Mouse (Mus musculus): ENCODE data around the gene Rbp2. TPM values are rescaled to one million over a fixed set of nuclear protein-coding genes. Genes with fewer than 3 reads are reported as not detected.

Rbp2 gene
- polyA plus RNA-seq, 1 experiment = 2.4 TPM

GRCm38 (mm10) chr9:98510363-98511055 lies 24.6 kb downstream of the Rbp2 start:
- no peaks in the 10 kb centered on the region for H3K27me3 ChIP-seq (replicated peaks)
- H3K9me3 ChIP-seq = no peaks in the 10 kb centered on the region; the same call in 1 of the 2 replicates
- peak overlapping the region; percentile 54 for H3K4me3 ChIP-seq (replicated peaks)
- peaks cover 2% of the 10 kb centered on the region for H3K36me3 ChIP-seq (replicated peaks; ENCODE audit: low read length)
- H3K4me1 ChIP-seq = peaks cover 81% of the 10 kb centered on the region
- TF ChIP-seq FLI1 (IDR thresholded peaks at IDR 0.05; ENCODE audit: low read length) (no peak), GATA1 (IDR thresholded peaks at IDR 0.05; ENCODE audit: borderline replicate concordance, low read length) (no peak)

- peak overlapping the region; percentile 64 for H3K4me3 ChIP-seq (replicated peaks)
- peaks cover 3% of the 10 kb centered on the region for H3K27me3 ChIP-seq (replicated peaks)
- peaks cover 6% of the 10 kb centered on the region; the same call in 1 of the 2 replicates for H3K9me3 ChIP-seq
- H3K4me1 ChIP-seq = peaks cover 69% of the 10 kb centered on the region
- TF ChIP-seq GATA1 (IDR thresholded peaks at IDR 0.05; ENCODE audit: borderline replicate concordance, low read length) (no peak), FLI1 (IDR thresholded peaks at IDR 0.05; ENCODE audit: low read length) (no peak)
- H3K36me3 ChIP-seq (replicated peaks; ENCODE audit: low read length) = peaks cover 6% of the 10 kb centered on the region
These were observed 38.0 kb downstream of the Rbp2 start for GRCm38 (mm10) chr9:98523872-98524271.

DNA sequence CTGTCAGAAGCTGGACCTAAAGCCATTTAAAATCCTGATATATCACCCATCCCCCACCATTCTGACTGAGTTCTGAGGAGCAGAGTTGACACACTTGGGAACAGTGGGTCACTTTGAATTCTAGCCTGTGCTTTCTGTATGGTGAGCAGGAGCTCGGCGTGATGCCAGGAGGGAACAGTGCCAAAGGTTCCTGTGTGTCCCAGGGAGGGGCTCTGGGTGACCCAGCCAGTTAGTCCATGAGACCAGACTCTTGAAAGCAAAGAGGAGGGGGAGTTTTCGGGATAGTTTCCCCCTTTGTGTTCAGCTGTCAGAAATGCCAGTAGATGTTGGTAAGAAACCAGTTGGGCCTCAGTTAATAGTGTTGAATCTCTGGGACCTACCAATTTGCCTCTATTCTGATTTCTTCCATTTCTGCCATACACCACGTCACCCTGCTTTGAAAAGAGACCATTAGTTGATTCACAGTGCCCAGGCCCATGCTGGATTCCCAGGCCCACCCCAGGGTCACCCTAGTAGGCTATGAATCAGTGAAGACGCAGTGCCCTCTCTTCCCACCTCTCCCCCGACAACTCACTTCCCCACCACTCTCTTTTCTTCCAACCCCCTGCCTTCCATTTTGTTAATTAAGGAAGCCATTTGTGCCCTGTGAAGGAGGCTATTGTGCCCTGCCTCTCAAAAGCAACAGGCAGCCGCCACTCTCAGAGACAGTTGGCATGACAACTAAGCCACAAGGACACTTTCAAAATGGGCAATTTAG lies 39.0 kb downstream of the Rbp2 start:
- Histone ChIP-seq H3K4me3 (replicated peaks) (no peak overlapping the region), H3K27me3 (replicated peaks) (peaks cover 3% of the 10 kb centered on the region), H3K9me3 (peaks cover 6% of the 10 kb centered on the region; the same call in 1 of the 2 replicates), H3K36me3 (replicated peaks; ENCODE audit: low read length) (peaks cover 6% of the 10 kb centered on the region), H3K4me1 (peaks cover 58% of the 10 kb centered on the region)
- no peak for TF ChIP-seq GATA1 (IDR thresholded peaks at IDR 0.05; ENCODE audit: borderline replicate concordance, low read length)
- no peak for TF ChIP-seq FLI1 (IDR thresholded peaks at IDR 0.05; ENCODE audit: low read length)

- H3K27me3 ChIP-seq (replicated peaks) = peaks cover 3% of the 10 kb centered on the region
- 0 out of 2 replicates have a peak, but pooled peaks cover under 1% of the 10 kb centered on the region for H3K9me3 ChIP-seq
- peaks cover under 1% of the 10 kb centered on the region for H3K36me3 ChIP-seq (replicated peaks; ENCODE audit: low read length)
- H3K4me1 ChIP-seq = peaks cover 54% of the 10 kb centered on the region
- no peak overlapping the region for H3K4me3 ChIP-seq (replicated peaks)
- no peak for TF ChIP-seq GATA1 (IDR thresholded peaks at IDR 0.05; ENCODE audit: borderline replicate concordance, low read length)
- no peak for TF ChIP-seq FLI1 (IDR thresholded peaks at IDR 0.05; ENCODE audit: low read length)
These were observed 39.6 kb downstream of the Rbp2 start for GRCm38 (mm10) chr9:98525543-98525924.

DNA sequence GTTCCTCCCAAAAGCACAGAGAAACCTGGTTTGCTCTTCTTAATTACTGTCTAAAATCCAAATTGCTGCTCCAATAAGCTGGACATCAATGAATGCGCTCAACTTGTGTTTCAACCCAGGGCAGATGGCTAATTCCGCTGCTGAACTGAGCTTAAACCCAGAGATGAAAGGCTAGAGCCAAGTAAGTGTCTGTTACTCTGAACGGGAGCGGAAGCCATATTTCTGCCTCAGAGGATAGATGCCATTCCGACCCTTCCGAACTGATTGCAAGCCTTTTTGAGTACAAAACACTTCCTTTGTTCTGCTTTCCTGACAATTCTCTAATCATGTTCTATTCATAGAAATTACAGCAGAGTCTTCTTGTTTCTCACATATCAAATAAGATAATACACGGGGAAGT lies 41.3 kb downstream of the Rbp2 start:
- H3K27me3 ChIP-seq (replicated peaks) = peaks cover 3% of the 10 kb centered on the region
- H3K4me1 ChIP-seq = peaks cover 63% of the 10 kb centered on the region
- TF ChIP-seq GATA1 (IDR thresholded peaks at IDR 0.05; ENCODE audit: borderline replicate concordance, low read length) (no peak), FLI1 (IDR thresholded peaks at IDR 0.05; ENCODE audit: low read length) (no peak)
- no peaks in the 10 kb centered on the region for H3K9me3 ChIP-seq
- no peak overlapping the region for H3K4me3 ChIP-seq (replicated peaks)
- no peaks in the 10 kb centered on the region for H3K36me3 ChIP-seq (replicated peaks; ENCODE audit: low read length)

DNA sequence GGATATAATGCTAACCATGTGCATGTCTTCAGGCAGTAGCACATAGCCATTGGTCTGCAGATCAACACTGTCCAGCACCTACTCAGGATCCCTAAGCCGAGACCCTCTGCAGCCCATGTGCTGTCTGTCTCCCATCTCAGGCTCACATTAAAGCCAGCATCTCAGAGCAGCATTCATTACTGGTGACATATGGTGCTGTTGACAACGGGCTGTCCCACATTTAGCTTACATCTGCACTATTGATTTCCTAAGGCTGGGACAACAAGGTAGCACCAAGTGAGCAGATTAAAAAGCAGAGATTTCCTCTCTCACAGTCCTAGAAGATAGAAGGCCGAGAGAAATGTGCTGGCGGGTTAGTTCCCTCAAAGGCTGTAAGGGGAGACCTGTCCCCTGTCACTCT lies 43.9 kb downstream of the Rbp2 start:
- H3K9me3 ChIP-seq = no peaks in the 10 kb centered on the region
- no peaks in the 10 kb centered on the region for H3K36me3 ChIP-seq (replicated peaks; ENCODE audit: low read length)
- H3K4me3 ChIP-seq (replicated peaks) = no peak overlapping the region
- H3K4me1 ChIP-seq = peaks cover 56% of the 10 kb centered on the region
- TF ChIP-seq FLI1 (IDR thresholded peaks at IDR 0.05; ENCODE audit: low read length) = no peak
- no peak for TF ChIP-seq GATA1 (IDR thresholded peaks at IDR 0.05; ENCODE audit: borderline replicate concordance, low read length)
- H3K27me3 ChIP-seq (replicated peaks) = peaks cover 3% of the 10 kb centered on the region

DNA sequence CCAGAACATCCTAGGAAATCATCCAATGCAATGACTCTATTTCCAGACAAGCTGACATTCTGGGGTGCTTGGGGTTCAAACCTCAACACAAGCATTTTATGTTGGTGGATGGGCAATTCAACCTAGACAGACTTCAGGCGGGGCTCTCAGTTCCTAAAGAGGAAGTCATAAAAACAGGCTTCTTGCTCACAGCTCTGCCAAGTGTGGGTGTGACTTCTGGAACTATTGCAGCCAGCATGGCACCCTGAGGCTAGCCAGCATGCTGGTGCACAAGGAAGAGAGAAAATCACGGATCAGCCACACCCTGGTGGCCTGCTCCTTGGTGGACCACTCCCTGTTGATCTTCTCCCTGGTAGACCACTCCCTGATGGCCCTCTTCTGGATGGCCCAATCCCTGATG lies 45.1 kb downstream of the Rbp2 start:
- H3K4me1 ChIP-seq = peaks cover 44% of the 10 kb centered on the region
- peaks cover 3% of the 10 kb centered on the region for H3K36me3 ChIP-seq (replicated peaks; ENCODE audit: low read length)
- H3K4me3 ChIP-seq (replicated peaks) = no peak overlapping the region
- peaks cover 3% of the 10 kb centered on the region for H3K27me3 ChIP-seq (replicated peaks)
- H3K9me3 ChIP-seq = peaks cover 2% of the 10 kb centered on the region; the same call in 1 of the 2 replicates
- TF ChIP-seq FLI1 (IDR thresholded peaks at IDR 0.05; ENCODE audit: low read length) (no peak), GATA1 (IDR thresholded peaks at IDR 0.05; ENCODE audit: borderline replicate concordance, low read length) (no peak)

DNA sequence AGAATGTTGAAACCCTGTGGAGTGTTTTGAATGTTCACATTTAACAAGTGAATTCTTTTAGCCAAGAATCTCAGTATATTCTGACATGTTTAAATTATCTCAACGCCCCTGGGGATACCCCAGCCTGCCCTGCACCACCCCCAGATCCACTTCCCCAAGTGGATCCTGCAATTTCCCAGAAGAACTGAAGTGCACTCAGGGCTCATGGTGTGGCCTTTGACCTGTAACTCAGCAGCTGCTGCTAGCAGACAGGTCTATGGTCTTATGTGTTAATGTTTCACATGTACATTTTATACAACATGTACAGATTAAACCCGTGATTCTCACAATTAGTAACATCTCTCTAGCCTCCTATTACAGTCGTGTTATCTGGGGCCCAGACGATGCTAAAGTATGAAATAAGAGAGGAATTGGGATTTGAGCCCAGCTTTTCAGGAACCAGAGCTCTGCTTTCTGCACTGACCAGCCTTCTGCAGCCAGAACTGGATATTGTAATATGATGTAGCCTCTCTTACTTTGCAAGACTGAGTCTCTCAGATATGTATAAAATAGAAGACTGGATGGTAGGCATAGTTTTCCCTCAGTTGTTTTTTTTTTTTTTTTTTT lies 48.9 kb downstream of the Rbp2 start:
- Histone ChIP-seq H3K9me3 (peaks cover 2% of the 10 kb centered on the region; the same call in 1 of the 2 replicates), H3K4me3 (replicated peaks) (no peak overlapping the region), H3K36me3 (replicated peaks; ENCODE audit: low read length) (peaks cover 3% of the 10 kb centered on the region), H3K27me3 (replicated peaks) (no peaks in the 10 kb centered on the region), H3K4me1 (peaks cover 47% of the 10 kb centered on the region)
- no peak for TF ChIP-seq FLI1 (IDR thresholded peaks at IDR 0.05; ENCODE audit: low read length)
- TF ChIP-seq GATA1 (IDR thresholded peaks at IDR 0.05; ENCODE audit: borderline replicate concordance, low read length) = no peak

- Histone ChIP-seq H3K4me3 (replicated peaks) (no peak overlapping the region), H3K36me3 (replicated peaks; ENCODE audit: low read length) (peaks cover 3% of the 10 kb centered on the region), H3K4me1 (peaks cover 46% of the 10 kb centered on the region), H3K27me3 (replicated peaks) (peaks cover 3% of the 10 kb centered on the region), H3K9me3 (peaks cover 2% of the 10 kb centered on the region; the same call in 1 of the 2 replicates)
- TF ChIP-seq GATA1 (IDR thresholded peaks at IDR 0.05; ENCODE audit: borderline replicate concordance, low read length) (no peak), FLI1 (IDR thresholded peaks at IDR 0.05; ENCODE audit: low read length) (no peak)
These were observed 49.8 kb downstream of the Rbp2 start for GRCm38 (mm10) chr9:98535763-98536162.

Measured in megakaryocyte, embryonic 14.5 days (primary cell).